Mouse (Mus musculus) midbrain, embryonic 10.5 days (tissue): ENCODE measurements at regions not wholly inside any gene's neighbourhood (a gene's known extent, or its start where the extent isn't known, plus 50 kb on each side); places are given as distances from the start of the nearest gene placed in this dataset.

ENCODE experiments used
- DNase-seq: peaks from one replicate; pipeline ENCODE4 v3.0.0-alpha.2; 2017; ENCODE audit warnings: low spot score
- H3K27ac ChIP-seq: fragments of 300-500 bp; sonication (generic); replicated peaks from 2 replicates; pipeline ENCODE4 v1.5.1; 2016; ENCODE audit warnings: mild to moderate bottlenecking
- H3K27me3 ChIP-seq: fragments of 300-500 bp; sonication (generic); 2 replicates; pipeline ENCODE4 v1.6.1; 2016; ENCODE audit warnings: low read depth, mild to moderate bottlenecking; ENCODE audit not compliant: poor library complexity, severe bottlenecking
- H3K36me3 ChIP-seq: fragments of 300-500 bp; sonication (generic); 2 replicates; pipeline ENCODE4 v1.6.1; 2016; ENCODE audit warnings: mild to moderate bottlenecking, moderate library complexity
- H3K4me1 ChIP-seq: fragments of 300-500 bp; sonication (generic); 2 replicates; pipeline ENCODE4 v1.6.1; 2016
- H3K4me3 ChIP-seq: fragments of 300-500 bp; sonication (generic); 2 replicates; pipeline ENCODE4 v1.5.1; 2016; ENCODE audit warnings: mild to moderate bottlenecking, moderate library complexity
- H3K9me3 ChIP-seq: fragments of 300-500 bp; sonication (generic); replicated peaks from 2 replicates; pipeline ENCODE4 v1.6.1; 2016; ENCODE audit warnings: mild to moderate bottlenecking
- whole genome bisulfite sequencing: fragments of 180-500 bp; shearing (Covaris S2); methylation state at CpG from one replicate; pipeline ENCODE4 v1.1.7; 2016; 5-methylcytosine and 5-hydroxymethylcytosine counted together

- no peaks in the 10 kb centered on the region for H3K27me3 ChIP-seq
- no peak for DNase-seq
- no peak overlapping the region for H3K4me3 ChIP-seq
- no peaks in the 10 kb centered on the region for H3K4me1 ChIP-seq
- H3K9me3 ChIP-seq = no peaks in the 10 kb centered on the region
- H3K27ac ChIP-seq = no peak overlapping the region
- no peaks in the 10 kb centered on the region for H3K36me3 ChIP-seq
- 95% methylated on average over 10 of the region's 10 CpGs for WGBS
These were observed 60.0 kb upstream of the 4930583I09Rik start for GRCm38 (mm10) chr17:64895886-64896285.

- H3K4me1 ChIP-seq = no peaks in the 10 kb centered on the region
- no peak for DNase-seq
- H3K4me3 ChIP-seq = no peak overlapping the region
- no peaks in the 10 kb centered on the region for H3K36me3 ChIP-seq
- H3K27ac ChIP-seq = no peak overlapping the region
- H3K27me3 ChIP-seq = no peaks in the 10 kb centered on the region
- 94% methylated on average over 10 of the region's 10 CpGs for WGBS
- H3K9me3 ChIP-seq = no peaks in the 10 kb centered on the region
These were observed 59.6 kb upstream of the 4930583I09Rik start for GRCm38 (mm10) chr17:64895466-64895865.

DNA sequence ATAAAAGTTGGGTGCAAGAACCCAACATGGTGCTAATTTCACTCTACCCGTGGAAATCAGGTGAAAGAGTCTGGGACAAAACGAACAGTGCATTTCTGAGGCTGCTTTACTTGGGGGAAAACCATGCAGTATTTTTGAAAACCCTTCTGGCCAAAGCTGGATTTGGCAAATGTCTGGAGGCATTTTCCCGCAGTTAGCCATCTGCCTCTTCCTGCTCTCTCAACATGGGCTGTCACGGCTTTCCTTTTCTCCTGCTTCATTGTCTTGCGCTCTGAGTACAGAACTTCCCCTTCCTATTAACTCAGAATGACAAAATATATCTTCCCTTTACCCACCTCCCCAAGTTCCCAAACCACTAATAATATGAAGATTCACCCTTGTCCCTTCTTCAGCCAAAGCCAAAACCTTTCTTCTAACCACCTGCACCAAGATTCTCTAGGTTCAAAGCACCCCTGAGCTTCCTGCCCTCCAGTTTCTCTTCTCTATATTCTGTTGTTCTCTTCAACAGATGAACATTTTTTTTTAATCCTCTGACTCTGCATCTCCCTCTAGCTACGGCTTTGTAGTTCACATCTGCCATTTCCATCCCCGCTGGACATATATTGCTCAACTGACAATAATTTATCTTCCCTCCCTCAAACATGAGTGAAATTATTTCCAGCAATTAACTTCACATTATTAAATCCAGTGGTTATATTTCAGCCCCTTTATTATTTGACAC lies 57.5 kb upstream of the 4930583I09Rik start:
- Histone ChIP-seq H3K27ac (no peak overlapping the region), H3K36me3 (no peaks in the 10 kb centered on the region), H3K4me1 (no peaks in the 10 kb centered on the region), H3K9me3 (no peaks in the 10 kb centered on the region), H3K27me3 (no peaks in the 10 kb centered on the region), H3K4me3 (no peak overlapping the region)
- no peak for DNase-seq
- 90% methylated on average over 7 of the region's 7 CpGs for WGBS
